Mouse (Mus musculus) lung, postnatal 0 days (tissue): Measurements from ENCODE around the gene Ttc39a. TPM values are rescaled to one million over a fixed set of nuclear protein-coding genes. Genes with fewer than 3 reads are reported as not detected.

Experiments used
- ATAC-seq: fragments of 200-750 bp; cut with Nextera tagmentation; 2 replicates; pipeline ENCODE4 v1.8.0; 2017; ENCODE audit warnings: moderate library complexity
- DNase-seq: peaks from one replicate; pipeline ENCODE4 v3.0.0-alpha.2; 2016; ENCODE audit warnings: low spot score
- H3K27ac ChIP-seq: fragments of 300-500 bp; sonication (generic); 2 replicates; pipeline ENCODE4 v1.5.1; 2014; ENCODE audit warnings: antibody characterized with exemption, mild to moderate bottlenecking, low read length, mixed read lengths
- H3K27me3 ChIP-seq: fragments of 300-500 bp; sonication (generic); replicated peaks from 2 replicates; pipeline ENCODE4 v1.6.1; 2014; ENCODE audit warnings: low read length, mixed read lengths; ENCODE audit not compliant: insufficient read depth
- H3K36me3 ChIP-seq: fragments of 300-500 bp; sonication (generic); 2 replicates; pipeline ENCODE4 v1.6.1; 2014; ENCODE audit warnings: low read length, mixed read lengths; ENCODE audit not compliant: insufficient read depth
- H3K4me1 ChIP-seq: fragments of 300-500 bp; sonication (generic); 2 replicates; pipeline ENCODE4 v1.6.1; 2014; ENCODE audit warnings: antibody characterized with exemption, low read depth, low read length, mixed read lengths; ENCODE audit not compliant: insufficient read depth
- H3K4me2 ChIP-seq: fragments of 300-500 bp; sonication (generic); replicated peaks from 2 replicates; pipeline ENCODE4 v1.6.1; 2014; ENCODE audit warnings: low read depth, mild to moderate bottlenecking, low read length, moderate library complexity, mixed read lengths
- H3K4me3 ChIP-seq: fragments of 300-500 bp; sonication (generic); 2 replicates; pipeline ENCODE4 v1.5.1; 2014; ENCODE audit warnings: low read depth, low read length
- H3K9ac ChIP-seq: fragments of 300-500 bp; sonication (generic); replicated peaks from 2 replicates; pipeline ENCODE4 v1.6.1; 2014; ENCODE audit warnings: low read depth, mild to moderate bottlenecking
- H3K9me3 ChIP-seq: fragments of 300-500 bp; sonication (generic); 2 replicates; pipeline ENCODE4 v1.6.1; 2016; ENCODE audit warnings: low read length, mixed read lengths
- CTCF ChIP-seq: IDR thresholded peaks from 2 replicates; pipeline ENCODE4 v1.5.1; 2016; ENCODE audit warnings: antibody characterized with exemption, mild to moderate bottlenecking
- EP300 ChIP-seq: IDR thresholded peaks from 2 replicates; pipeline ENCODE4 v1.6.1; 2016; ENCODE audit warnings: antibody characterized with exemption, mild to moderate bottlenecking, control low read depth
- WGBS: fragments of 180-500 bp; shearing (Covaris S2); extraction: QIAGEN DNeasy Blood & Tissue Kit; methylation state at CpG from one replicate; pipeline ENCODE4 v1.1.7; 2014; 5-methylcytosine and 5-hydroxymethylcytosine counted together
- polyA plus RNA-seq: library from polyadenylated mRNA; unstranded; fragments of >200 nt; fragmentation: Nextera tagmentation; extraction: Ambion mirVana; gene quantifications from 2 replicates; pipeline ENCODE4 v1.2.1, GENCODE M21; 2015

The Ttc39a gene
- polyA plus RNA-seq, 1 experiment from 2014 or later = 9.3 TPM

DNA sequence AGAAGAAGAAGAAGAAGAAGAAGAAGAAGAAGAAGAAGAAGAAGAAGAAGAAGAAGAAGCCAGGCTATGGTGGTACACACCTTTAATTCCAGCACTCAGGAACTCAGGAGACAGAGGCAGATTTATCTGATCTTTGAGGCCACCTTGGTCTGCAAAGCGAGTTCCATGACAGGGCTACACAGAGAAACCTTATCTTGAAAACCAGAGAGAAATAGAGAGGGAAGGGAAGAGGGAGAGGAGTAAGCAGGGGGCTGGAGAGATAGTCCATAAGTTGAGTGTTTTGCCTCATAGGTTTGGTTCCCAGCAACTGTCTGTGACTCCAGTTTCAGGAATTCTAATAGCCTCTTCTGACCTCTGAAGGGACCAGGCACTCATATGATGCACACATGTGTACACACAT, 82.4 kb downstream of the Ttc39a start:
- ATAC-seq (no peak), DNase-seq (no peak)
- H3K4me2 ChIP-seq = no peak overlapping the region
- 44% methylated on average over 1 of the region's 1 CpGs for WGBS
- H3K9me3 ChIP-seq = no peaks in the 10 kb centered on the region
- no peaks in the 10 kb centered on the region for H3K27me3 ChIP-seq
- no peak for TF ChIP-seq CTCF
- TF ChIP-seq EP300 = no peak
- no peak overlapping the region for H3K9ac ChIP-seq
- H3K4me1 ChIP-seq = no peaks in the 10 kb centered on the region
- no peaks in the 10 kb centered on the region for H3K36me3 ChIP-seq
- no peak overlapping the region for H3K4me3 ChIP-seq
- no peak overlapping the region for H3K27ac ChIP-seq

GRCm38 (mm10) chr4:109493581-109493980, 87.2 kb downstream of the Ttc39a start:
- no peak for DNase-seq
- TF ChIP-seq EP300 (no peak), CTCF (no peak)
- no peaks in the 10 kb centered on the region for H3K4me1 ChIP-seq

More at GRCm38 (mm10) chr4:109493581-109493980, 87.2 kb downstream of the Ttc39a start:
- Histone ChIP-seq H3K36me3 (no peaks in the 10 kb centered on the region), H3K27ac (no peak overlapping the region), H3K9ac (no peak overlapping the region), H3K27me3 (no peaks in the 10 kb centered on the region), H3K9me3 (no peaks in the 10 kb centered on the region), H3K4me3 (no peak overlapping the region), H3K4me2 (no peak overlapping the region)
- ATAC-seq = no peak

Other genes with a start within 250 kb of the Ttc39a start
- gene Osbpl9, start 204.4 kb upstream of the Ttc39a start, polyA plus RNA-seq = 98.5 and 115 TPM in 2 replicates
- 0.27 and 0.32 TPM in 2 replicates for gene Calr4, start 172.1 kb upstream of the Ttc39a start, polyA plus RNA-seq
- gene Eps15, start 126.4 kb upstream of the Ttc39a start, polyA plus RNA-seq = 31.0 and 37.0 TPM in 2 replicates
- gene Rnf11, start 78.1 kb downstream of the Ttc39a start, polyA plus RNA-seq = 51.7 and 56.6 TPM in 2 replicates
- not detected in 2 replicates for gene 4930522H14Rik, start 124.7 kb downstream of the Ttc39a start, polyA plus RNA-seq